Mouse (Mus musculus): ENCODE data around the gene 6030408B16Rik. TPM values are rescaled to one million over a fixed set of nuclear protein-coding genes. Genes with fewer than 3 reads are reported as not detected.
"Not testable (repeated sequence)": the region's sequence is repeated elsewhere in the genome, so short reads cannot be mapped to it uniquely, and the experiment has no call there.

6030408B16Rik gene
- total RNA-seq, 2 experiments from 2014 or later = 0.54 TPM; not detected in 1

DNA sequence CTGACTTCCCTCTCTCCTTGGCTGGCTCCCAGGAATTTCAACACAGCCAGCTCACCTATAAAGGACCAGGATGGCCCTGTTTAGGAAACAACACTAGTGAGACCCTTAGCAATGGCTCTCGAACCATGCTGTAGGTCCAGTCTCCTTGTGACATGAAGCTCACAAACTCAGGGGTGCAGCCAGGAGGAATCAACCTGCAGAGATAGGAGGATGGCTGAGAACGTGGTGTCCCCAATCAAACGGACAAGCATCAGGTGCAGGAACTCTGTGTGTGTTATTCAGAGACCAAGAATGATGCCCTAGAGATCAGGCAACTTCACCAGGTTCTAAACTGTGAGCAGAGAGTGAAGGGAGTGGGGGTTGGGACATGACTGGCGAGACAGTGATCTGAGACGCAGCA is 29.1 kb downstream of the 6030408B16Rik start:
- Histone ChIP-seq H3K27ac (no peak overlapping the region), H3K4me3 (no peak overlapping the region)
- TF ChIP-seq CTCF (conservative IDR thresholded peaks at IDR 0.05) = no peak
- DNase-seq (ENCODE audit: low spot score in 2 of 2) = no peak

- H3K27ac ChIP-seq = no peak overlapping the region
- TF ChIP-seq CTCF (conservative IDR thresholded peaks at IDR 0.05) = no peak
- no peak for DNase-seq (ENCODE audit: low spot score in 2 of 2)
- H3K4me3 ChIP-seq = no peak overlapping the region
These were observed 29.6 kb downstream of the 6030408B16Rik start for GRCm38 (mm10) chr15:101322640-101323039.

DNA sequence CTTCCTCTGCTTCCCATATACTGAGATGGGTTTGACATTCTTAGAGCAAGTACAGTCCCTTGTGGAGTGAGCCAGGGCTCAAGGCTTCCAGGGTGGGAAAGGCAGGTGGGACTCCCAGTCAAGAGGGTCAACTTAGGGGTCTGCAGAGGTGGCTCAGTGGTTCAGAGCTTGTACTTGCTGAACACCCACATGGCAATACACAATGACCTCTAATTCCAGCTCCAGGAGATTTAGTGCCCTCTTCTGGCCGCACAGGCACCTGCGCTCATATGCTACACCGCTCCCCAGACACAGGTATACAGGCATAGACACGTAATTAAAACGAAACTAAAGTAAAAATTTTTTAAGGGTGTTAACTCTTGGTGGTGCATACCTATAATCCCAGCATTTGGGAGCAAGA is 30.5 kb downstream of the 6030408B16Rik start:
- Histone ChIP-seq H3K27ac (no peak overlapping the region), H3K4me3 (no peak overlapping the region)
- no peak for DNase-seq (ENCODE audit: low spot score in 2 of 2)
- peak; percentile 36 for TF ChIP-seq CTCF (conservative IDR thresholded peaks at IDR 0.05)

- not testable (repeated sequence) for H3K27ac ChIP-seq, H3K4me3 ChIP-seq
These were observed 31.4 kb downstream of the 6030408B16Rik start for GRCm38 (mm10) chr15:101324409-101324808.

DNA sequence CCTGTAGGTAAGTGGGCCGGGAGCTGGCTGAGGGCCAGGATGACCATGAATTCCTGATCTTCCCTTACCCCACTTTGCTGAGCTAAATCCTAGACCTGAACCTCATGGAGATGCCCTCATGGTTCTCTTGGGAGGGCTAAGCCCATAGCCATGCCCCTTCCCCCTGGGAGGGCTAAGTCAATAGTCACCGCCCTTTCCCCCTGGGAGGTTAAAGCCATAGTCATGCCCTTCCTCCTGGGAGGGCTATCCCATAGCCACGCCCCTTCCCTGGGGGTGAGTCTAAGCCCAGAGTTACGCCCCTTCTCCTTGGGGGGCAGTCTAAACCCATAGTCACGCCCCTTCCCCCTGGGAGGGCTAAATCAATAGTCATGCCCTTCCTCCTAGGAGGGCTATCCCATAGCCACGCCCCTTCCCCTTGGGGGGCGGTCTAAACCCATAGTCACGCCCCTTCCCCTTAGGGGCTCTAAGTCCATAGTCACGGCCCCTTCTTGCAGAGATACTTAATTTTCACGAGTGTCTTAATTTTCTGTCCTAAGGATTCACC is 33.1 kb downstream of the 6030408B16Rik start:
- DNase-seq (ENCODE audit: low spot score in 2 of 2) = no peak
- Histone ChIP-seq H3K4me3 (no peak overlapping the region), H3K27ac (no peak overlapping the region)
- no peak for TF ChIP-seq CTCF (conservative IDR thresholded peaks at IDR 0.05)

More at GRCm38 (mm10) chr15:101324409-101324808, 31.4 kb downstream of the 6030408B16Rik start:
- not testable (repeated sequence) for DNase-seq (ENCODE audit: low spot score in 2 of 2)

DNA sequence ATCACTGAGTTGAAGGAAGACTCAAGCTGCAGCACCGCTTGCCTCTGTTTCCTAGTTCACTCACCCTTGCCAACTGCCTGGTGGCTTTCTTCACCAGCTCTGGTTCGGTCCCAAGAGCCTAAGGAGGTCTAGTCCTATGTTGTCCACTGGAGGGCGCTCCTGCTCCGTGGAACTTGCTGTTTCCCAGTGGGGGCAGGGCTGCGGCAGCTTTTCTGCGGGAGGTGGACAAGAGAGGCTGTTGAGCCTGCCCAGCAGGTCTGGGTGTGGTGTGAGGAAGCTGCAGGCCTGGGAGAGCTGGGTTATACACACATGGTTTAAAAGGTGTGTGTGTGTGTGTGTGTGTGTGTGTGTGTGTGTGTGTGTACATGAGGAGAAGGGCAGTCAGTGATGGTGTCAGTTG is 34.3 kb downstream of the 6030408B16Rik start:
- Histone ChIP-seq H3K4me3 (no peak overlapping the region), H3K27ac (no peak overlapping the region)
- DNase-seq (ENCODE audit: low spot score in 2 of 2) = peak; percentile 83 to 91
- peak; percentile 89 for TF ChIP-seq CTCF (conservative IDR thresholded peaks at IDR 0.05)

DNA sequence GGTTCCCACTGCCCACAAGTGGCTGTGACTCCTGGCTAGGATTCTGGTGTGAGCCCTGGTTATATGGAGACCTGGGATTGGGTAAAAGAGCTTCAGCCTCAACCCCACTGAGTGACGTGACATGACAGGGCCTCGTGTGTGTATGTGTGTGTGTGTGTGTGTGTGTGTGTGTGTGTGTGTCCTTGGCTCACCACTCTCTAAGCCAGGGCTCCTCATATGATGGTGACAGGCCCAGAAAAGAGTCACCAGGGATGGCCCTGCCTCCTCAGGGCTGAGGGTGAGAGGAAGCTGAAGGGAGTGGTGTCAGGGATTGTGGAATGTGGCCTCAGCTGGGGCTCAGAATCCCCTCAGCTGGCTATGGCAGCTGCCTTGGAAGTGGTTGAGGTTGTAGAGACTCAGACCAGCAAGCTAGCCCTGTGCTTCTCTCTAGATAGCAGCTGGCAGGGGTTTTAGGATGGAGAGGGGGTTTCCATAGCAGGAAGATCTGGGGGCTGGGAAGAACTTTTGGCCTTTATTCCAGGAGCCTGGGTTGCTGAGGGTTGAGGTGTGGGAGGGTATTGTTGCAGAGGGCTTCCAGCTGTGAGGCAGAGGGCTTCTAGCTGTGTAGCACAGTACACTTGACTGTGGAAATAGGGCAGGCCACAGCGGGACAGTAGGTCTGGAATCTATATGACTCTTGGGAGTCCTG is 36.0 kb downstream of the 6030408B16Rik start:
- DNase-seq (ENCODE audit: low spot score in 2 of 2) = no peak
- no peak overlapping the region for H3K4me3 ChIP-seq
- TF ChIP-seq CTCF (conservative IDR thresholded peaks at IDR 0.05) = no peak
- no peak overlapping the region for H3K27ac ChIP-seq

DNA sequence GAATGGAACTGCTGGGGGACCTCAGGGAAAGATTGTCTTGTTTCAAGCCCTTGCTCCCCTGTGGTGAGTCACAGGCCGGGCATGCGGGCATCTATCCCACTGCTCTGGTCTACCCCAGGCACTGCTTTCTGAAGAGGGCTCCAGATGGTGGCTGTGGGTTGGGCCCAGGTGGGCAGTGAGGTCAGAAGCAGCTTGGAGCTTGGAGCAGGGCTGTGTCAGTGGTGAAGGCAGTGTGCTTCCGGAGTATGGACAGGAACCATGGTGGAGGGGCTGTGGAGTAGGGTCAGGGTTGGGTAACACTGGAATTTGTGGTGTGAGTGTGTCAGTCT is 36.5 kb downstream of the 6030408B16Rik start:
- Histone ChIP-seq H3K27ac (no peak overlapping the region), H3K4me3 (no peak overlapping the region)
- DNase-seq (ENCODE audit: low spot score in 2 of 2) = no peak
- TF ChIP-seq CTCF (conservative IDR thresholded peaks at IDR 0.05) = no peak

DNA sequence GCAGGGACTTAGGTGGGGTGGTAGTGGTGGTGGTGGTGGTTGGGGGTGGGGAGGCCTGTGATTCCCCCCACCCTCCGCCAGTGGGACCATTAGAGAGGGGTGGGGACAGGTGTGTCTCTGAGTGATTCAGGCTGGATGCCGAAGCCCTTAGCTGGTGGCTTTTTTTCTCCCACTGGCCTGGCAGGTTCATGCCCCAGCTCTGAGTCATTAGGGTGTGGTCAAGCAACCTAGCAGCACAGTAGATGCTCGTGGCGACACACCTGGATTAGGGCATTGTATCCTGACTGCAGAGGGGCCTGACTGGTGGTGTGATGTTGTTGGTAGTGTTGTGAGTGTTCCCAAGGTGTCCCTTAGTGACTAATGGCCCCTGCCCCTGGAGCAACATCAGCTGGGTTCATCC is 38.1 kb downstream of the 6030408B16Rik start:
- Histone ChIP-seq H3K4me3 (no peak overlapping the region), H3K27ac (no peak overlapping the region)
- no peak for DNase-seq (ENCODE audit: low spot score in 2 of 2)
- no peak for TF ChIP-seq CTCF (conservative IDR thresholded peaks at IDR 0.05)

DNA sequence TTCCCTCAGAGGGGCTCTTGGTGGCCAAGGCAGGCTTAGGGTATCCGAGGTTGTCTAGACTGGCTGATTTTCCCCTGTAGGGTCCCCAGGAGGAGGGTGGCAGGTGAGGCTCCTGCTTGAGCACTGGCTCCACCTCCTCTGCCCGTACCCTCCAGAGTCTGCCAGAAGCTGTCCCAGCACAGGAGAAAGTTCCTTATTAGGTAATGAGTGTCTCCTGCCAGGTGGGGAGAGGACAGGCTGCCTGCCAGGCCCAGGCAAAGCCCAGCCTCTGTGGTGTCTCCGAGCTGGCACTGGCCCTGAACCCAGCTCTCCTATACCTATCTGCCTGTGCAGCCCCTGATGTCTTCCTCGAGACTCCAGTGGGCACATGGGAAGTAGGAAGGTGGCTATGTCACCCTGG is 39.4 kb downstream of the 6030408B16Rik start:
- no peak for DNase-seq (ENCODE audit: low spot score in 2 of 2)
- Histone ChIP-seq H3K4me3 (no peak overlapping the region), H3K27ac (no peak overlapping the region)
- no peak for TF ChIP-seq CTCF (conservative IDR thresholded peaks at IDR 0.05)

DNA sequence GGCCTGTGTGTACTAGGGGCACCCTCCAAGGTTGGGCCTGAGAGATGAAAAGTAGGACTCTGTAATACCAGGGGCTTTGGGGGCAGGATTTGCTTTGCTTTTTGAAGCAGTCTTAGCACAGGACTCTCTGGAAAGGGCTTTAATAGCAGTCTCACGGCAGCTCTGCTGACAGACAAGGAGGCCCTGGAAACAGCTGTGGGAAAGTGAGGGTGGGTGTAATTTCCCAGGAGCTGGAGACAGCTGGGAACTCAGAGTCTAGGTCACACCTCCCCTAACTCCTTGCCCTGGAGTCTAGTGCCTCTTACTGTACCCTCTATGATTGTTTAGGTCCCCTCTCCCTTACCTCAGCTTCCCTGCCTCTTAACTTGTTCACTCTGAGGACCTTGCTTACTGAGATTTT is 40.2 kb downstream of the 6030408B16Rik start:
- no peak overlapping the region for H3K27ac ChIP-seq
- no peak for TF ChIP-seq CTCF (conservative IDR thresholded peaks at IDR 0.05)
- H3K4me3 ChIP-seq = no peak overlapping the region
- no peak for DNase-seq (ENCODE audit: low spot score in 2 of 2)

- TF ChIP-seq CTCF (conservative IDR thresholded peaks at IDR 0.05) = no peak
These were observed 40.6 kb downstream of the 6030408B16Rik start for GRCm38 (mm10) chr15:101333648-101334047.

DNA sequence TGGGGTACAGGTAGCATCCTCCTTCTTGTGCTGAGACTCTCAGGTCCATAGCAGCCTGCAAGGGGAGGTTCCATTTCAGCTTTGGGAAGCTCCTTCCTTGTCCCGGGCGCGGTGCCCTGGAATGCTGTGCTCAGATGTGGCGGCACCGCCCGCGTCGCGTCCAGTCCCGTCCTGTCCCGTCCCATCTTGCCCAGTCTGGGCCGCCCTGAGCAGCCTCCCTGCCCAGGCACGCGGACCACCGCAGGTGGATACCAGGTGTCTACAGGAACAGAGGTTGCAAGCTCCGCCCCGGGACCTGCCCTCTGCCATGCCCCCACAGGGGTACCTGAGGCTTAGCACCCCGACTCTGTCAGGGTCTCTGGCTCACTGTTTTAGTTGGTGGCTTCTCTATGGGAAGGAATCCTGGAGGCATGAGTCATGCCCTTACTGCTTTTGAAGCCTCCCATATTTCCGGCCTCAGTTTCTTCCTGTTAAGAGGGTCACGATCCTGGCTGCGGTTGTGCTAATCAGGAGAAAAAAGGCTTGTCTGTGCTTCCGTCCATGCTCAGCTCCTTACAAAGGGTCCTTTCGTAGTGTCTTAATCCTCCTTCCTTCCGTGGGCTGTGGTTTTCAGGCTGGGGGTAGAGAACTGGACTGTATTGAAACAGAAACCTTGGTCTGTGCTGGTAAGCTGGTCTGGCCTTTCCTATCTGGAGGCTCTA is 43.6 kb downstream of the 6030408B16Rik start:
- no peak for DNase-seq (ENCODE audit: low spot score in 2 of 2)
- TF ChIP-seq CTCF (conservative IDR thresholded peaks at IDR 0.05) = no peak
- no peak overlapping the region for H3K27ac ChIP-seq
- no peak overlapping the region for H3K4me3 ChIP-seq

More at GRCm38 (mm10) chr15:101333648-101334047, 40.6 kb downstream of the 6030408B16Rik start:
- H3K4me3 ChIP-seq = no peak overlapping the region
- DNase-seq (ENCODE audit: low spot score in 2 of 2) = no peak
- H3K27ac ChIP-seq = no peak overlapping the region

DNA sequence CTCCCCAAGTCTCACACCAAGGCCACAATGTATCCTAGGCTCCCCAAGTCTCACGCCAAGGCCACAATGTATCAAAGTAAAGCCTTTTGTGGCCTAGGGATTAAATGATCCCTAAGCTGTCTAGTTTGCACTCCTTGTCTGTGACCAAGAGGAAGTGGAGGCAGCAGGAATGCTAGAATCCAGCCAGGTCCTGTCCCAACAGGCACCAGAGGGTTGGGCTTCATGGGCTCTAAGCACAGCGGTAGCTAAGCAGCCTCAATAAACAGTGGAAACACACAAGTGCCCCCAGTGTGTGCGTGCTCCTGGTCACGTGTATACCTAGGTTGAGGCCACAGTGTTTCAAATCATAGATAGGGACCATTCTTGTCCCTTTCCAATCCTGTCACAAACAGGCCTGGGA is 45.3 kb downstream of the 6030408B16Rik start:
- no peak overlapping the region for H3K4me3 ChIP-seq
- no peak for TF ChIP-seq CTCF (conservative IDR thresholded peaks at IDR 0.05)
- no peak overlapping the region for H3K27ac ChIP-seq
- DNase-seq (ENCODE audit: low spot score in 2 of 2) = no peak

All from layer of hippocampus, adult 2 months (tissue).